Mouse (Mus musculus): ENCODE data around the gene Zcwpw1. TPM values are rescaled to one million over a fixed set of nuclear protein-coding genes. Genes with fewer than 3 reads are reported as not detected.

Gene Zcwpw1
- polyA plus RNA-seq, 1 experiment = 2.2 TPM

GRCm38 (mm10) chr5:137759971-137760412 is 27.6 kb upstream of the Zcwpw1 start:
- H3K79me2 ChIP-seq (ENCODE audit: control insufficient read depth, insufficient read depth) = no peaks in the 10 kb centered on the region
- H3K36me3 ChIP-seq (ENCODE audit: control insufficient read depth, insufficient read depth) = no peaks in the 10 kb centered on the region
- no peak overlapping the region for H3ac ChIP-seq (ENCODE audit: control insufficient read depth, insufficient read length)
- no peak overlapping the region for H3K4me3 ChIP-seq
- no peak for TF ChIP-seq MAX (IDR thresholded peaks at IDR 0.05; ENCODE audit: low read depth)
- TF ChIP-seq REST (IDR thresholded peaks at IDR 0.05; ENCODE audit: insufficient read depth, insufficient read length) = no peak
- TF ChIP-seq POLR2AphosphoS2 (IDR thresholded peaks at IDR 0.05; ENCODE audit: insufficient read length, low read depth) = no peak
- TF ChIP-seq TCF12 (IDR thresholded peaks at IDR 0.05; ENCODE audit: insufficient read depth, poor library complexity, severe bottlenecking) = no peak
- no peak for TF ChIP-seq TCF3 (IDR thresholded peaks at IDR 0.05; ENCODE audit: insufficient read length, low read depth)
- no peak for TF ChIP-seq E2F4 (IDR thresholded peaks at IDR 0.05; ENCODE audit: insufficient read depth)
- no peak for TF ChIP-seq MYOG (IDR thresholded peaks at IDR 0.05; ENCODE audit: control insufficient read depth in 1 of 3, insufficient read depth in 1 of 3, insufficient read length in 2 of 3, low read depth in 2 of 3)
- TF ChIP-seq POLR2A (IDR thresholded peaks at IDR 0.05; ENCODE audit: insufficient read length, low read depth) = no peak
- TF ChIP-seq CEBPB (IDR thresholded peaks at IDR 0.05; ENCODE audit: insufficient read depth, poor library complexity, severe bottlenecking) = no peak
- no peak for TF ChIP-seq MYOD1 (IDR thresholded peaks at IDR 0.05; ENCODE audit: control insufficient read depth in 1 of 3, insufficient read length in 2 of 3, low read depth in 2 of 3)
- TF ChIP-seq USF1 (IDR thresholded peaks at IDR 0.05; ENCODE audit: low read depth) = no peak
- TF ChIP-seq SRF (IDR thresholded peaks at IDR 0.05; ENCODE audit: control insufficient read depth, insufficient read length, low read depth) = no peak
- H3K27me3 ChIP-seq (ENCODE audit: control insufficient read depth, insufficient read depth, insufficient read length) = no peaks in the 10 kb centered on the region
- H3K4me2 ChIP-seq (ENCODE audit: low read depth) = peak overlapping the region; percentile 45

- no peaks in the 10 kb centered on the region for H3K79me2 ChIP-seq (ENCODE audit: control insufficient read depth, insufficient read depth)
- H3K4me3 ChIP-seq = no peak overlapping the region
These were observed 22.8 kb upstream of the Zcwpw1 start for GRCm38 (mm10) chr5:137764609-137765340.

GRCm38 (mm10) chr5:137766270-137766669 is 21.3 kb upstream of the Zcwpw1 start:
- Histone ChIP-seq H3K4me2 (ENCODE audit: low read depth) (no peak overlapping the region), H3K27me3 (ENCODE audit: control insufficient read depth, insufficient read depth, insufficient read length) (no peaks in the 10 kb centered on the region), H3ac (ENCODE audit: control insufficient read depth, insufficient read length) (no peak overlapping the region), H3K4me3 (no peak overlapping the region), H3K36me3 (ENCODE audit: control insufficient read depth, insufficient read depth) (no peaks in the 10 kb centered on the region), H3K79me2 (ENCODE audit: control insufficient read depth, insufficient read depth) (no peaks in the 10 kb centered on the region)
- TF ChIP-seq MYOG (IDR thresholded peaks at IDR 0.05; ENCODE audit: control insufficient read depth in 1 of 3, insufficient read depth in 1 of 3, insufficient read length in 2 of 3, low read depth in 2 of 3) = no peak

More at GRCm38 (mm10) chr5:137764609-137765340, 22.8 kb upstream of the Zcwpw1 start:
- Histone ChIP-seq H3K36me3 (ENCODE audit: control insufficient read depth, insufficient read depth) (no peaks in the 10 kb centered on the region), H3K27me3 (ENCODE audit: control insufficient read depth, insufficient read depth, insufficient read length) (no peaks in the 10 kb centered on the region), H3ac (ENCODE audit: control insufficient read depth, insufficient read length) (no peak overlapping the region), H3K4me2 (ENCODE audit: low read depth) (no peak overlapping the region)
- TF ChIP-seq SRF (IDR thresholded peaks at IDR 0.05; ENCODE audit: control insufficient read depth, insufficient read length, low read depth) (no peak), USF1 (IDR thresholded peaks at IDR 0.05; ENCODE audit: low read depth) (no peak), POLR2AphosphoS2 (IDR thresholded peaks at IDR 0.05; ENCODE audit: insufficient read length, low read depth) (no peak), POLR2A (IDR thresholded peaks at IDR 0.05; ENCODE audit: insufficient read length, low read depth) (no peak), CEBPB (IDR thresholded peaks at IDR 0.05; ENCODE audit: insufficient read depth, poor library complexity, severe bottlenecking) (no peak), TCF12 (IDR thresholded peaks at IDR 0.05; ENCODE audit: insufficient read depth, poor library complexity, severe bottlenecking) (no peak), MYOD1 (IDR thresholded peaks at IDR 0.05; ENCODE audit: control insufficient read depth in 1 of 3, insufficient read length in 2 of 3, low read depth in 2 of 3) (no peak), MAX (IDR thresholded peaks at IDR 0.05; ENCODE audit: low read depth) (no peak), MYOG (IDR thresholded peaks at IDR 0.05; ENCODE audit: control insufficient read depth in 1 of 3, insufficient read depth in 1 of 3, insufficient read length in 2 of 3, low read depth in 2 of 3) (no peak), E2F4 (IDR thresholded peaks at IDR 0.05; ENCODE audit: insufficient read depth) (no peak), REST (IDR thresholded peaks at IDR 0.05; ENCODE audit: insufficient read depth, insufficient read length) (no peak), TCF3 (IDR thresholded peaks at IDR 0.05; ENCODE audit: insufficient read length, low read depth) (no peak)

- no peak overlapping the region for H3K4me3 ChIP-seq
- H3K27me3 ChIP-seq (ENCODE audit: control insufficient read depth, insufficient read depth, insufficient read length) = no peaks in the 10 kb centered on the region
- H3K36me3 ChIP-seq (ENCODE audit: control insufficient read depth, insufficient read depth) = no peaks in the 10 kb centered on the region
- H3K4me2 ChIP-seq (ENCODE audit: low read depth) = no peak overlapping the region
- H3ac ChIP-seq (ENCODE audit: control insufficient read depth, insufficient read length) = no peak overlapping the region
- H3K79me2 ChIP-seq (ENCODE audit: control insufficient read depth, insufficient read depth) = no peaks in the 10 kb centered on the region
- no peak for TF ChIP-seq TCF3 (IDR thresholded peaks at IDR 0.05; ENCODE audit: insufficient read length, low read depth)
These were observed 19.1 kb upstream of the Zcwpw1 start for GRCm38 (mm10) chr5:137768475-137768874.

- Histone ChIP-seq H3K79me2 (ENCODE audit: control insufficient read depth, insufficient read depth) (no peaks in the 10 kb centered on the region), H3K4me3 (no peak overlapping the region), H3K4me2 (ENCODE audit: low read depth) (no peak overlapping the region), H3ac (ENCODE audit: control insufficient read depth, insufficient read length) (no peak overlapping the region), H3K36me3 (ENCODE audit: control insufficient read depth, insufficient read depth) (no peaks in the 10 kb centered on the region), H3K27me3 (ENCODE audit: control insufficient read depth, insufficient read depth, insufficient read length) (no peaks in the 10 kb centered on the region)
- no peak for TF ChIP-seq TCF3 (IDR thresholded peaks at IDR 0.05; ENCODE audit: insufficient read length, low read depth)
- TF ChIP-seq REST (IDR thresholded peaks at IDR 0.05; ENCODE audit: insufficient read depth, insufficient read length) = no peak
- no peak for TF ChIP-seq POLR2A (IDR thresholded peaks at IDR 0.05; ENCODE audit: insufficient read length, low read depth)
These were observed 16.9 kb upstream of the Zcwpw1 start for GRCm38 (mm10) chr5:137770709-137771108.
